Mouse (Mus musculus) liver, adult 2 months (tissue): ENCODE data around the gene Tmem98. TPM values are rescaled to one million over a fixed set of nuclear protein-coding genes. Genes with fewer than 3 reads are reported as not detected.

Experiments
- DNase-seq: peaks from one replicate; pipeline ENCODE4 v3.0.0-alpha.2; 2011; ENCODE audit warnings: low read depth, low spot score; ENCODE audit errors: extremely low read depth
- H3K27ac ChIP-seq: fragments of 200-500 bp; replicated peaks from 2 replicates; pipeline ENCODE4 v1.5.1; 2012; ENCODE audit warnings: low read depth, mild to moderate bottlenecking, control low read depth, inconsistent platforms, low read length; ENCODE audit not compliant: insufficient read depth
- H3K27me3 ChIP-seq: fragments of 200-500 bp; 2 replicates; pipeline ENCODE4 v1.6.1; 2012; ENCODE audit warnings: mild to moderate bottlenecking, moderate library complexity, low read length, inconsistent platforms; ENCODE audit not compliant: control insufficient read depth, insufficient read depth
- H3K36me3 ChIP-seq: fragments of 200-500 bp; 2 replicates; pipeline ENCODE4 v1.6.1; 2012; ENCODE audit warnings: low read length, inconsistent platforms; ENCODE audit not compliant: control insufficient read depth, insufficient read depth
- H3K4me1 ChIP-seq: fragments of 200-500 bp; 2 replicates; pipeline ENCODE4 v1.6.1; 2011; ENCODE audit warnings: low read length; ENCODE audit not compliant: control insufficient read depth, insufficient read depth
- H3K4me3 ChIP-seq: fragments of 200-500 bp; 2 replicates; pipeline ENCODE4 v1.5.1; 2011; ENCODE audit warnings: low read depth, mild to moderate bottlenecking, control low read depth, low read length, moderate library complexity; ENCODE audit not compliant: insufficient read depth
- H3K79me2 ChIP-seq: fragments of 200-500 bp; 2 replicates; pipeline ENCODE4 v1.6.1; 2012; ENCODE audit warnings: inconsistent platforms, mild to moderate bottlenecking, low read length, moderate library complexity; ENCODE audit not compliant: control insufficient read depth, insufficient read depth
- H3K9ac ChIP-seq: fragments of 200-500 bp; 2 replicates; pipeline ENCODE4 v1.6.1; 2012; ENCODE audit warnings: low read depth, mild to moderate bottlenecking, control low read depth, inconsistent platforms, low read length
- CTCF ChIP-seq: fragments of 200-500 bp; IDR thresholded peaks from 2 replicates; pipeline ENCODE4 v1.5.1; 2011; ENCODE audit warnings: low read depth, low read length, control low read depth
- POLR2A ChIP-seq: fragments of 200-500 bp; IDR thresholded peaks from 2 replicates; pipeline ENCODE4 v1.6.1; 2011; ENCODE audit warnings: low read length, control low read depth; ENCODE audit not compliant: insufficient read depth; ENCODE audit errors: extremely low read depth
- WGBS: fragments of 180-500 bp; shearing (Covaris S2); methylation state at CpG from one replicate; pipeline ENCODE4 v1.1.7; 2018; 5-methylcytosine and 5-hydroxymethylcytosine counted together
- polyA plus RNA-seq: library from polyadenylated mRNA; depleted of rRNA; stranded (reverse); fragments of >200 nt; gene quantifications from 2 replicates; pipeline ENCODE4 v1.2.3, GENCODE M21; 2012
- total RNA-seq: library from RNA; depleted of rRNA; stranded (reverse); fragments of >200 nt; gene quantifications from 2 replicates; pipeline ENCODE4 v1.2.3, GENCODE M21; 2014

The Tmem98 gene
- total and polyA plus RNA-seq, 2 experiments, result 17.9 to 18.3 TPM

GRCm38 (mm10) chr11:80848131-80848530 is 38.2 kb downstream of the Tmem98 start:
- Histone ChIP-seq H3K4me1 (no peaks in the 10 kb centered on the region), H3K27me3 (no peaks in the 10 kb centered on the region), H3K36me3 (no peaks in the 10 kb centered on the region), H3K79me2 (no peaks in the 10 kb centered on the region), H3K9ac (no peak overlapping the region), H3K4me3 (no peak overlapping the region), H3K27ac (no peak overlapping the region)
- DNase-seq, result peak; percentile 78
- no peak for TF ChIP-seq CTCF
- TF ChIP-seq POLR2A, result no peak
- WGBS, result 40% methylated on average over 5 of the region's 5 CpGs

- H3K9ac ChIP-seq, result no peak overlapping the region
- no peaks in the 10 kb centered on the region for H3K36me3 ChIP-seq
- no peaks in the 10 kb centered on the region for H3K4me1 ChIP-seq
- WGBS, result 33% methylated on average over 5 of the region's 5 CpGs
- DNase-seq, result peak; percentile 55
- H3K27ac ChIP-seq, result no peak overlapping the region
- H3K79me2 ChIP-seq, result no peaks in the 10 kb centered on the region
- no peaks in the 10 kb centered on the region for H3K27me3 ChIP-seq
- TF ChIP-seq CTCF (peak; percentile 29; the same call in 1 of the 2 replicates), POLR2A (no peak)
- no peak overlapping the region for H3K4me3 ChIP-seq
Observed at GRCm38 (mm10) chr11:80851859-80852258, 41.9 kb downstream of the Tmem98 start.

GRCm38 (mm10) chr11:80853014-80853413 is 43.0 kb downstream of the Tmem98 start:
- Histone ChIP-seq H3K79me2 (no peaks in the 10 kb centered on the region), H3K27ac (no peak overlapping the region), H3K4me3 (no peak overlapping the region), H3K36me3 (no peaks in the 10 kb centered on the region), H3K4me1 (no peaks in the 10 kb centered on the region), H3K27me3 (no peaks in the 10 kb centered on the region), H3K9ac (no peak overlapping the region)
- TF ChIP-seq POLR2A (no peak), CTCF (no peak)
- 49% methylated on average over 3 of the region's 3 CpGs for WGBS
- peak; percentile 83 for DNase-seq

- H3K4me1 ChIP-seq, result no peaks in the 10 kb centered on the region
- H3K27me3 ChIP-seq, result no peaks in the 10 kb centered on the region
- no peak overlapping the region for H3K4me3 ChIP-seq
- H3K9ac ChIP-seq, result no peak overlapping the region
- no peaks in the 10 kb centered on the region for H3K36me3 ChIP-seq
- TF ChIP-seq CTCF (no peak), POLR2A (no peak)
- H3K27ac ChIP-seq, result no peak overlapping the region
- no peak for DNase-seq
- H3K79me2 ChIP-seq, result no peaks in the 10 kb centered on the region
- 88% methylated on average over 11 of the region's 11 CpGs for WGBS
Observed at GRCm38 (mm10) chr11:80854430-80854829, 44.5 kb downstream of the Tmem98 start.

- H3K79me2 ChIP-seq, result no peaks in the 10 kb centered on the region
- H3K9ac ChIP-seq, result no peak overlapping the region
- H3K27ac ChIP-seq, result no peak overlapping the region
- 44% methylated on average over 7 of the region's 7 CpGs for WGBS
- H3K4me1 ChIP-seq, result no peaks in the 10 kb centered on the region
- H3K36me3 ChIP-seq, result no peaks in the 10 kb centered on the region
- no peak overlapping the region for H3K4me3 ChIP-seq
- no peak for DNase-seq
- H3K27me3 ChIP-seq, result no peaks in the 10 kb centered on the region
- TF ChIP-seq CTCF, result no peak
- no peak for TF ChIP-seq POLR2A
Observed at GRCm38 (mm10) chr11:80854908-80855307, 44.9 kb downstream of the Tmem98 start.

GRCm38 (mm10) chr11:80856827-80857226 is 46.9 kb downstream of the Tmem98 start:
- Histone ChIP-seq H3K36me3 (no peaks in the 10 kb centered on the region), H3K27me3 (no peaks in the 10 kb centered on the region), H3K4me3 (no peak overlapping the region), H3K79me2 (no peaks in the 10 kb centered on the region), H3K4me1 (no peaks in the 10 kb centered on the region), H3K9ac (no peak overlapping the region), H3K27ac (no peak overlapping the region)
- WGBS, result 68% methylated on average over 2 of the region's 2 CpGs
- DNase-seq, result no peak
- TF ChIP-seq POLR2A (no peak), CTCF (no peak)
